Mouse (Mus musculus) thymus, postnatal 14 days (tissue): ENCODE data around the gene Defb5.
"Not testable (repeated sequence)": the region's sequence is repeated elsewhere in the genome, so short reads cannot be mapped to it uniquely, and the experiment has no call there.

Experiments used
- DNase-seq: peaks from one replicate; pipeline ENCODE4 v3.0.0; 2021

Defb5 gene

DNA sequence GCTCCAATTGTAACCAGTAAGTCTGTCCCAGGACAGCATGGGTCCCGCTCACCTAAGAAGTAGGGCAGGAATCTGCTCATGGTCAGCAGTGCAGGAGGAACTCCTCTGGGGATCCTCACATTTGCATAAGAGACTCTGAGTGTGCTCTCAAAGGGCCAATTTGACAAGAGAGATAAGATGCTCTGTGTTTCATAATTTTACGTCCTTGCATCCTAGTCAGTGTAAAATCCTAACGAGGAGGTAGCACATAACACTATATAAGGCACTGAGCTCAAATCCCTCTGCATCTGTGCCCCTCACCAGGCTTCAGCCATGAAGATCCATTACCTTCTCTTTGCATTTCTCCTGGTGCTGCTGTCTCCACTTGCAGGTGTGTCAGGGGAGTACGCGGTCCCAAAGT is at the start of gene Defb5:
TSS of gene Defb5 (plus strand) at position 301 of the 400 bp plus-strand sequence.
- no peak for DNase-seq

DNA sequence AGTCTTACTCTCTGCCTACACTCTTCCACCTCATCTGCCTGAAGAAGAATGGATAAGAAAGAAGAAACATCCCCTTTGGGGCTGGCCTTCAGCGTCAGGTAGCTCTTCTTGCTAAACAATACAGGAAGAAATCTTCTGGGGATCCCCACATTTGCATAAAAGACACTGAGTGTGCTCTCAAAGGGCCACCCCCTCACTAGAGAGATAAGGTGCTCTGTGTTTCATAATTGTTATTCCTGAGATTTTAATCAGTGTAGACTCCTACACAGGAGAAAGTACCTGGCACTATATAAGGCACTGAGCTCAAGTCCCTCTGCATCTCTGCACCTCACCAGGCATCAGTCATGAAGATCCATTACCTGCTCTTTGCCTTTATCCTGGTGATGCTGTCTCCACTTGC is 22.2 kb upstream of the Defb5 start, which contains the start of gene Defb6:
TSS of gene Defb6 (plus strand) at position 318 of the 400 bp plus-strand sequence.
- DNase-seq: no peak

GRCm38 (mm10) chr8:19238101-19238500 is 9.3 kb upstream of the Defb5 start:
- no peak for DNase-seq

- DNase-seq: no peak
Observed at GRCm38 (mm10) chr8:19239616-19240015, 7.8 kb upstream of the Defb5 start, which contains the start of gene Defb46. Gene Defb46 (plus strand): TSS chr8:19239916.

- no peak for DNase-seq
Observed at GRCm38 (mm10) chr8:19258136-19258535, 10.8 kb downstream of the Defb5 start.

DNA sequence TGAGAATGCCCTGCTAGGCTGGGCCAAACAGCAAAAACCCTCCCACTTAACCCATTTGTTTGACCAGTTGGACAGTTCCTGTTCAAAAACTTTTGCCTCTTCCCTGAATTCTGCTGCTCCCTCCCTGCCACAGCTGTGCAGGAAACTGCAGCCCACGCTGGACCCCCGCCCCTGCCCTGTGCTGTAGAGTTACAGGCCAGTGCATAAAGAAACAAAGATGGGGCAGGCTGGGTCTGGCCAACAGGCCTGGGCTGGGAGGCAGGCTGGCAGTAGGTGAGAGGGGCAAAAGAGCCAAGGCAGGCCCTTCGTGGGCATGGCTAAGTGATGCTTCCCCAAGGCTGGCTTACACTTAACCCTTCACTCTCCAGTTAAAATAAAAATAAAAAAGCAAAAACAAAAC is 12.3 kb downstream of the Defb5 start:
- DNase-seq: no peak

GRCm38 (mm10) chr8:19293060-19293459 is 45.7 kb downstream of the Defb5 start, which contains the start of gene Defb3:
Gene Defb3 (plus strand): TSS chr8:19293360.
- not testable (repeated sequence) for DNase-seq

- not testable (repeated sequence) for DNase-seq
Observed at GRCm38 (mm10) chr8:19298361-19298760, 51.0 kb downstream of the Defb5 start.
